Mouse (Mus musculus): ENCODE measurements around the gene Ddx54.

DNA sequence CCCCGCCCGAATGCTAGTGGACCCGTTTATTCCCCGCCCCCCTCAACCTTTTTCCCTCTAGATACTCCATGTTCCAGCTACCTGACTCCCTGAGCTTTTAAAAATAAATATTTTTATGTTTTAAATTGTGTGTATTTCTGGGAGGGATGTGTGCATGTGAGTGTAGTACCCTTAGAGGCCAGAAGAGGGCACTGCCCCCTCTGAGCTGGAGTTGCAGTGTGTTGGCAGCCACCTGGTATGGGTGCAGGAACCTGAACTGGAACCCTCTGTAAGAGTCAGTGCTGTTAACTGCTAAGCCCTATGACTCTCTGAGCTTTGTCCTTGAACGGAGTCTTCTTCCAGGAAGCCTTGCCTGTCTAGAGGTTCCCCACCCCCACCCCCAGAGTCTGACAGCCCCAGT, 19.4 kb downstream of the Ddx54 start:
- peak; percentile 27; the same call in 1 of the 2 replicates for TF ChIP-seq CTCF (IDR thresholded peaks at IDR 0.05; ENCODE audit: low read depth)
- no peak for TF ChIP-seq EP300 (optimal IDR thresholded peaks at IDR 0.05)
